Mouse (Mus musculus) intestine, postnatal 0 days (tissue): ENCODE results near the gene Tirap. TPM values are rescaled to one million over a fixed set of nuclear protein-coding genes. Genes with fewer than 3 reads are reported as not detected.

Experiments
- ATAC-seq: fragments of 200-750 bp; cut with Nextera tagmentation; 2 replicates; pipeline ENCODE4 v1.8.0; 2017; ENCODE audit warnings: mild to moderate bottlenecking, moderate TSS enrichment, moderate library complexity
- H3K27ac ChIP-seq: fragments of 300-500 bp; sonication (generic); 2 replicates; pipeline ENCODE4 v1.5.1; 2014; ENCODE audit warnings: mild to moderate bottlenecking, low read depth, low read length, moderate library complexity
- H3K27me3 ChIP-seq: fragments of 300-500 bp; sonication (generic); replicated peaks from 2 replicates; pipeline ENCODE4 v1.6.1; 2014; ENCODE audit warnings: low read length, mixed read lengths; ENCODE audit not compliant: control insufficient read depth, insufficient read depth
- H3K36me3 ChIP-seq: fragments of 300-500 bp; sonication (generic); 2 replicates; pipeline ENCODE4 v1.6.1; 2014; ENCODE audit warnings: mild to moderate bottlenecking, moderate library complexity; ENCODE audit not compliant: control insufficient read depth, insufficient read depth
- H3K4me1 ChIP-seq: fragments of 300-500 bp; sonication (generic); replicated peaks from 2 replicates; pipeline ENCODE4 v1.6.1; 2014; ENCODE audit warnings: antibody characterized with exemption, low read length, mixed read lengths; ENCODE audit not compliant: control insufficient read depth, insufficient read depth
- H3K4me2 ChIP-seq: fragments of 300-500 bp; sonication (generic); replicated peaks from 2 replicates; pipeline ENCODE4 v1.6.1; 2014; ENCODE audit warnings: low read depth, mild to moderate bottlenecking, moderate library complexity
- H3K4me3 ChIP-seq: fragments of 300-500 bp; sonication (generic); 2 replicates; pipeline ENCODE4 v1.5.1; 2014; ENCODE audit warnings: low read depth, low read length
- H3K9ac ChIP-seq: fragments of 300-500 bp; sonication (generic); 2 replicates; pipeline ENCODE4 v1.6.1; 2014; ENCODE audit warnings: mild to moderate bottlenecking, low read depth, low read length
- H3K9me3 ChIP-seq: fragments of 300-500 bp; sonication (generic); 2 replicates; pipeline ENCODE4 v1.6.1; 2016; ENCODE audit warnings: mixed run types; ENCODE audit not compliant: control insufficient read depth
- CTCF ChIP-seq: sonication (generic); IDR thresholded peaks from 2 replicates; pipeline ENCODE4 v1.5.1; 2016; ENCODE audit warnings: low read depth, mild to moderate bottlenecking, control low read depth, antibody characterized with exemption, moderate library complexity
- WGBS: fragments of 180-500 bp; shearing (Covaris S2); extraction: QIAGEN DNeasy Blood & Tissue Kit; methylation state at CpG from one replicate; pipeline ENCODE4 v1.1.7; 2014; 5-methylcytosine and 5-hydroxymethylcytosine counted together
- polyA plus RNA-seq: library from polyadenylated mRNA; unstranded; fragments of >200 nt; fragmentation: Nextera tagmentation; extraction: Ambion mirVana; gene quantifications from 2 replicates; pipeline ENCODE4 v1.2.1, GENCODE M21; 2015

Tirap gene
- polyA plus RNA-seq, 1 experiment from 2014 or later = 10.0 TPM

GRCm38 (mm10) chr9:35194048-35194447 is 6.0 kb downstream of the Tirap start:
- no peaks in the 10 kb centered on the region for H3K4me1 ChIP-seq
- no peaks in the 10 kb centered on the region for H3K27me3 ChIP-seq
- H3K36me3 ChIP-seq = peaks cover 19% of the 10 kb centered on the region
- H3K4me3 ChIP-seq = no peak overlapping the region
- H3K4me2 ChIP-seq = no peak overlapping the region
- no peak overlapping the region for H3K9ac ChIP-seq
- H3K9me3 ChIP-seq = no peaks in the 10 kb centered on the region
- no peak overlapping the region for H3K27ac ChIP-seq
- ATAC-seq = no peak
- 91% methylated on average over 3 of the region's 3 CpGs for WGBS
- TF ChIP-seq CTCF = no peak

- no peak overlapping the region for H3K4me2 ChIP-seq
- no peak overlapping the region for H3K27ac ChIP-seq
- no peaks in the 10 kb centered on the region for H3K27me3 ChIP-seq
- H3K4me1 ChIP-seq = no peaks in the 10 kb centered on the region
- no peak overlapping the region for H3K9ac ChIP-seq
- H3K36me3 ChIP-seq = peaks cover 29% of the 10 kb centered on the region
- no peak for TF ChIP-seq CTCF
- no peak overlapping the region for H3K4me3 ChIP-seq
- no peaks in the 10 kb centered on the region for H3K9me3 ChIP-seq
- no peak for ATAC-seq
- WGBS = 83% methylated on average over 11 of the region's 11 CpGs
These were observed 7.0 kb downstream of the Tirap start for GRCm38 (mm10) chr9:35192983-35193542.

GRCm38 (mm10) chr9:35188700-35189099 is 11.4 kb downstream of the Tirap start:
- TF ChIP-seq CTCF = no peak
- 0 out of 2 replicates have a peak, but pooled peaks have one; percentile 10 for ATAC-seq
- H3K27ac ChIP-seq = no peak overlapping the region
- H3K4me2 ChIP-seq = no peak overlapping the region
- no peaks in the 10 kb centered on the region for H3K4me1 ChIP-seq
- H3K4me3 ChIP-seq = no peak overlapping the region
- no peaks in the 10 kb centered on the region for H3K9me3 ChIP-seq
- 77% methylated on average over 22 of the region's 22 CpGs for WGBS
- peaks cover 40% of the 10 kb centered on the region for H3K36me3 ChIP-seq
- H3K9ac ChIP-seq = no peak overlapping the region
- H3K27me3 ChIP-seq = no peaks in the 10 kb centered on the region

- H3K27me3 ChIP-seq = no peaks in the 10 kb centered on the region
- no peak overlapping the region for H3K9ac ChIP-seq
- no peaks in the 10 kb centered on the region for H3K9me3 ChIP-seq
- H3K27ac ChIP-seq = no peak overlapping the region
- no peak for ATAC-seq
- H3K4me3 ChIP-seq = no peak overlapping the region
- no peaks in the 10 kb centered on the region for H3K4me1 ChIP-seq
- H3K36me3 ChIP-seq = peaks cover 40% of the 10 kb centered on the region
- TF ChIP-seq CTCF = no peak
- 84% methylated on average over 10 of the region's 10 CpGs for WGBS
- no peak overlapping the region for H3K4me2 ChIP-seq
These were observed 12.7 kb downstream of the Tirap start for GRCm38 (mm10) chr9:35187351-35187903.

- Histone ChIP-seq H3K36me3 (peaks cover 39% of the 10 kb centered on the region), H3K27me3 (no peaks in the 10 kb centered on the region), H3K27ac (no peak overlapping the region), H3K9ac (no peak overlapping the region), H3K4me1 (no peaks in the 10 kb centered on the region), H3K4me3 (no peak overlapping the region), H3K9me3 (no peaks in the 10 kb centered on the region), H3K4me2 (no peak overlapping the region)
- no peak for ATAC-seq
- no peak for TF ChIP-seq CTCF
- 55% methylated on average over 4 of the region's 4 CpGs for WGBS
These were observed 13.7 kb downstream of the Tirap start for GRCm38 (mm10) chr9:35186430-35186829.

GRCm38 (mm10) chr9:35183359-35183758 is 16.7 kb downstream of the Tirap start:
- 72% methylated on average over 5 of the region's 5 CpGs for WGBS
- Histone ChIP-seq H3K4me1 (no peaks in the 10 kb centered on the region), H3K27me3 (no peaks in the 10 kb centered on the region), H3K9ac (no peak overlapping the region), H3K27ac (no peak overlapping the region), H3K36me3 (peaks cover 15% of the 10 kb centered on the region; the same call in 1 of the 2 replicates), H3K9me3 (no peaks in the 10 kb centered on the region), H3K4me3 (no peak overlapping the region), H3K4me2 (no peak overlapping the region)
- TF ChIP-seq CTCF = no peak
- no peak for ATAC-seq
